Mouse (Mus musculus): Measurements from ENCODE around the gene Dvl3. TPM values are rescaled to one million over a fixed set of nuclear protein-coding genes. Genes with fewer than 3 reads are reported as not detected.
A peak's percentile ranks its signal among the peaks of the same experiment; 100 is the strongest.
"Not testable (repeated sequence)": the region's sequence is repeated elsewhere in the genome, so short reads cannot be mapped to it uniquely, and the experiment has no call there.

Gene Dvl3
- polyA plus RNA-seq, 1 experiment, result 52.4 TPM

GRCm38 (mm10) chr16:20485061-20485460 is 31.7 kb upstream of the Dvl3 start:
- 66% methylated on average over 4 of the region's 4 CpGs for WGBS
- TF ChIP-seq POLR2A (IDR thresholded peaks at IDR 0.05; ENCODE audit: low read depth, low read length) (no peak), CTCF (IDR thresholded peaks at IDR 0.05; ENCODE audit: extremely low read depth, insufficient read length, insufficient replicate concordance, low read depth, low read length) (no peak)
- H3K27me3 ChIP-seq (ENCODE audit: control insufficient read depth, insufficient read depth, low read length), result no peaks in the 10 kb centered on the region
- H3K27ac ChIP-seq (ENCODE audit: insufficient read depth, low read depth, low read length), result no peak overlapping the region
- H3K4me1 ChIP-seq (ENCODE audit: control insufficient read depth, insufficient read depth, insufficient read length, low read length), result no peaks in the 10 kb centered on the region
- H3K4me3 ChIP-seq (ENCODE audit: low read depth, low read length), result no peak overlapping the region
- H3K36me3 ChIP-seq (ENCODE audit: control insufficient read depth, insufficient read depth, low read length), result no peaks in the 10 kb centered on the region

GRCm38 (mm10) chr16:20486048-20486447 is 30.7 kb upstream of the Dvl3 start:
- WGBS, result 73% methylated on average over 3 of the region's 3 CpGs
- Histone ChIP-seq H3K27me3 (ENCODE audit: control insufficient read depth, insufficient read depth, low read length) (no peaks in the 10 kb centered on the region), H3K36me3 (ENCODE audit: control insufficient read depth, insufficient read depth, low read length) (no peaks in the 10 kb centered on the region), H3K27ac (ENCODE audit: insufficient read depth, low read depth, low read length) (no peak overlapping the region), H3K4me3 (ENCODE audit: low read depth, low read length) (no peak overlapping the region), H3K4me1 (ENCODE audit: control insufficient read depth, insufficient read depth, insufficient read length, low read length) (no peaks in the 10 kb centered on the region)
- TF ChIP-seq CTCF (IDR thresholded peaks at IDR 0.05; ENCODE audit: extremely low read depth, insufficient read length, insufficient replicate concordance, low read depth, low read length) (no peak), POLR2A (IDR thresholded peaks at IDR 0.05; ENCODE audit: low read depth, low read length) (no peak)

GRCm38 (mm10) chr16:20488151-20488550 is 28.6 kb upstream of the Dvl3 start:
- WGBS, result 85% methylated on average over 1 of the region's 1 CpGs
- Histone ChIP-seq H3K4me3 (ENCODE audit: low read depth, low read length) (no peak overlapping the region), H3K36me3 (ENCODE audit: control insufficient read depth, insufficient read depth, low read length) (no peaks in the 10 kb centered on the region), H3K4me1 (ENCODE audit: control insufficient read depth, insufficient read depth, insufficient read length, low read length) (no peaks in the 10 kb centered on the region), H3K27ac (ENCODE audit: insufficient read depth, low read depth, low read length) (no peak overlapping the region), H3K27me3 (ENCODE audit: control insufficient read depth, insufficient read depth, low read length) (no peaks in the 10 kb centered on the region)
- TF ChIP-seq CTCF (IDR thresholded peaks at IDR 0.05; ENCODE audit: extremely low read depth, insufficient read length, insufficient replicate concordance, low read depth, low read length), result no peak
- TF ChIP-seq POLR2A (IDR thresholded peaks at IDR 0.05; ENCODE audit: low read depth, low read length), result no peak

GRCm38 (mm10) chr16:20488751-20489150 is 28.0 kb upstream of the Dvl3 start:
- not testable (repeated sequence) for H3K36me3 ChIP-seq (ENCODE audit: control insufficient read depth, insufficient read depth, low read length); H3K27ac ChIP-seq (ENCODE audit: insufficient read depth, low read depth, low read length); H3K4me1 ChIP-seq (ENCODE audit: control insufficient read depth, insufficient read depth, insufficient read length, low read length); H3K27me3 ChIP-seq (ENCODE audit: control insufficient read depth, insufficient read depth, low read length); H3K4me3 ChIP-seq (ENCODE audit: low read depth, low read length)
- 57% methylated on average over 9 of the region's 9 CpGs for WGBS

GRCm38 (mm10) chr16:20489233-20489632 is 27.5 kb upstream of the Dvl3 start:
- Histone ChIP-seq H3K27me3 (ENCODE audit: control insufficient read depth, insufficient read depth, low read length) (no peaks in the 10 kb centered on the region), H3K4me3 (ENCODE audit: low read depth, low read length) (no peak overlapping the region), H3K27ac (ENCODE audit: insufficient read depth, low read depth, low read length) (no peak overlapping the region), H3K36me3 (ENCODE audit: control insufficient read depth, insufficient read depth, low read length) (no peaks in the 10 kb centered on the region), H3K4me1 (ENCODE audit: control insufficient read depth, insufficient read depth, insufficient read length, low read length) (no peaks in the 10 kb centered on the region)
- WGBS, result 89% methylated on average over 2 of the region's 2 CpGs
- no peak for TF ChIP-seq CTCF (IDR thresholded peaks at IDR 0.05; ENCODE audit: extremely low read depth, insufficient read length, insufficient replicate concordance, low read depth, low read length)
- TF ChIP-seq POLR2A (IDR thresholded peaks at IDR 0.05; ENCODE audit: low read depth, low read length), result no peak

GRCm38 (mm10) chr16:20490581-20490980 is 26.2 kb upstream of the Dvl3 start:
- H3K36me3 ChIP-seq (ENCODE audit: control insufficient read depth, insufficient read depth, low read length), result no peaks in the 10 kb centered on the region
- TF ChIP-seq CTCF (IDR thresholded peaks at IDR 0.05; ENCODE audit: extremely low read depth, insufficient read length, insufficient replicate concordance, low read depth, low read length) (peak; percentile 25; the same call in 1 of the 2 replicates), POLR2A (IDR thresholded peaks at IDR 0.05; ENCODE audit: low read depth, low read length) (no peak)
- no peak overlapping the region for H3K27ac ChIP-seq (ENCODE audit: insufficient read depth, low read depth, low read length)
- no peaks in the 10 kb centered on the region for H3K27me3 ChIP-seq (ENCODE audit: control insufficient read depth, insufficient read depth, low read length)
- WGBS, result 27% methylated on average over 2 of the region's 2 CpGs
- H3K4me1 ChIP-seq (ENCODE audit: control insufficient read depth, insufficient read depth, insufficient read length, low read length), result no peaks in the 10 kb centered on the region
- no peak overlapping the region for H3K4me3 ChIP-seq (ENCODE audit: low read depth, low read length)

- Histone ChIP-seq H3K27ac (ENCODE audit: insufficient read depth, low read depth, low read length) (no peak overlapping the region), H3K36me3 (ENCODE audit: control insufficient read depth, insufficient read depth, low read length) (no peaks in the 10 kb centered on the region), H3K4me3 (ENCODE audit: low read depth, low read length) (no peak overlapping the region), H3K27me3 (ENCODE audit: control insufficient read depth, insufficient read depth, low read length) (no peaks in the 10 kb centered on the region), H3K4me1 (ENCODE audit: control insufficient read depth, insufficient read depth, insufficient read length, low read length) (no peaks in the 10 kb centered on the region)
- WGBS, result 80% methylated on average over 2 of the region's 2 CpGs
- TF ChIP-seq CTCF (IDR thresholded peaks at IDR 0.05; ENCODE audit: extremely low read depth, insufficient read length, insufficient replicate concordance, low read depth, low read length) (no peak), POLR2A (IDR thresholded peaks at IDR 0.05; ENCODE audit: low read depth, low read length) (no peak)
Measured at GRCm38 (mm10) chr16:20491301-20491700, 25.5 kb upstream of the Dvl3 start.

- H3K4me1 ChIP-seq (ENCODE audit: control insufficient read depth, insufficient read depth, insufficient read length, low read length), result peaks cover 3% of the 10 kb centered on the region; the same call in 1 of the 2 replicates
- H3K4me3 ChIP-seq (ENCODE audit: low read depth, low read length), result no peak overlapping the region
- TF ChIP-seq POLR2A (IDR thresholded peaks at IDR 0.05; ENCODE audit: low read depth, low read length), result no peak
- TF ChIP-seq CTCF (IDR thresholded peaks at IDR 0.05; ENCODE audit: extremely low read depth, insufficient read length, insufficient replicate concordance, low read depth, low read length), result no peak
- H3K36me3 ChIP-seq (ENCODE audit: control insufficient read depth, insufficient read depth, low read length), result no peaks in the 10 kb centered on the region
- no peaks in the 10 kb centered on the region for H3K27me3 ChIP-seq (ENCODE audit: control insufficient read depth, insufficient read depth, low read length)
- 72% methylated on average over 2 of the region's 2 CpGs for WGBS
- no peak overlapping the region for H3K27ac ChIP-seq (ENCODE audit: insufficient read depth, low read depth, low read length)
Measured at GRCm38 (mm10) chr16:20493452-20493851, 23.3 kb upstream of the Dvl3 start.

Measured in small intestine, adult 2 months (tissue).